Mouse (Mus musculus): ENCODE data around the gene Bex1.
"Not testable (repeated sequence)": the region's sequence is repeated elsewhere in the genome, so short reads cannot be mapped to it uniquely, and the experiment has no call there.

Gene Bex1

DNA sequence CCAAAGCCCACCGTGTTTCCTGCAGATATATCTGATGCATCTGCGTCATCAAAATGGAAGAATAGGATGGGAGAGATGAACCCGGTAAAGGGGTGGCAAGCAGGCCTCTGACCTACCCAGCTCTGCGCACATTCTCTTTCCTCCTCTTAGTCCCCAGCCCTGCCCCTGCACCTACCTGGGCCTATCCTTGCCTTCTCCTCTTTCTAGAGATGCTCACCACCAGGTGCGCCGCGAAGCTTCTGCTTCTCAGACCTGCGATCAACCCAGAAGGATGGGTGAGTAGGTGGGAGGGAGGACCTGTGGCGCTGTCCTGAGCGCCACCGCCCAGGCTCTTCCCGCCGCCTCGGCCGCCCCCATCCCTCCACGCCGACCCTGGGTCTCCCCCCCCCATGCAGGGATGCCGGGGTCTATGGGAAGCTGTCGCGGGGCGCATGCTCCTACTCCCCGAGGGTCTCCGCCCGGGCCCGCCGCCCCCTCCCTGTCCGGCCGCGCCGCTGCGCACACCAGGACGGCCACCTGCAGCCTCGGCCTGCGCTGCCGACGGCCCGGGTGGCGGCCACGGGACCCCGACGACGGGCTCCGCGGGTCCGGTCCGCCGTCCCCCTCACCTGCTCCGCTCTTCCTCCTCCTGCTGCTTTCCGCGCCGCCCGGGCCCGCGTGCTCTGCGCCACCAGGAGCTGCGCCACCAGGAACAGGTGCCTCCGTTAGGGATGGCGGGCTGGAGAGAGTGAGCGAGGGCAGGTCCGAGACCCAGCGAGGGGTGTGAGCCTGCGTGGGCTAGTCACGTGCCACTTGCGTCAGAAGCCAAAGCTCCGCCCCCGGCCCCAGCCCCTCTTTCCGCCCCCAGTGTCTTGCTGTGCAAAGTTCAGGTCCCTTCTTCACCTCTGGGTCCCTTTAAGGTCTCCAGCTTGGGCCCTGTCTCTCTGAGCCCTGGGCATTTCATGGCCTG lies at the start of gene Bex1, which contains the start of gene Tceal7:
Gene Bex1, minus strand, starts transcription at position 785 of the 949 bp plus-strand sequence.
Gene Tceal7, plus strand, starts transcription at position 51 of the 949 bp plus-strand sequence.
- not testable (repeated sequence) for DNase-seq

DNA sequence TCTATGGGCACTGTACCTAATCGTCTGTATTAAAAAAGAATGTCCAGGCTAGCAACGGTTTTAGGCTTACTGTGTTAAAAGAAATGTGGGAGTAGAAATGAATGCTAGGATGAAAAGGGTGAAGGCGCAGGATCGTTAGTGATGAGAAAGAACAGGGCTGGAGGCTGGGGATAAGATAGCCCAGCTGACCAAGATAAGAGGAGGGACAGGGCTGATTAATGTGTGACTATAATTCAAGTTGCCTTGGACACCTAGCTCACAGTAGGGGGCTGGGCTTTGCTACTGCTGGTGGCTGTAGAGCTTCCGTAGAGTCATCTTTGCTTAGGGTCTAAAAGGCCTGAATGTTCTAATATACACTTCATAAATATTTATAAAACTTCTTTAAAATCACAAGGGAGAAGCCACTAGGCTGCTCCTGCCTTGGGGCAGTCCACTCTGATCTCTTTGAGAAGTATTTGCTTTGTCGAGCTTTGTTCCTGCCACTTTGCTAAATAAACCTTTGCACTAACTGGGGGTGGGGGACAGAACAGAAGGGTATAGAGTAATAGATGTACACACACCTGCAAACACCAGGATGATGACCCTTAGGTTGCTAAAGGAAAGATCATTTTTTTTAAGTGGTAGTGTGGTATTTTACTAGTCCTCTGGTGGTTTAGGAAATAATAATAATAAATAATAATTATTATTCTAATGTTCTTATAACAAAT lies 36.9 kb upstream of the Bex1 start:
- DNase-seq: no peak

DNA sequence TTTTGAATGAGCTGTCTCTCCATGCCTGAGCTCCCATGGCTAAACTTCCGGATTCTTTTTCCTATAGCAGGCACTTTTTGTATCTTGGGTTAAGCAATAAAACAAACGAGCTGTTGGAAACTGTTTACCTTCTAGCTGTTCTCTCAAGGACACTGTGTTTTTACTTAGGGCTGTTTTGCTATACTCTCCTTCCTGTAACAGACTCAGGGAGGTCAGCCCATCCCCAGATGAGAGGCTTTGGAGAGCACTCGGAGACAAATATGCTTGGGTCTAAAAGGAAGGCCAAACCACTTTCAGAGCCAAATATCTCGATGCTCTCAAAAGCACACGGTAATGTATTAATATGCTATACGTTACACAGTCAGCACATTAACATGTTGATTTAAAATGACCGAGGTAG lies 34.4 kb upstream of the Bex1 start:
- no peak for DNase-seq

DNA sequence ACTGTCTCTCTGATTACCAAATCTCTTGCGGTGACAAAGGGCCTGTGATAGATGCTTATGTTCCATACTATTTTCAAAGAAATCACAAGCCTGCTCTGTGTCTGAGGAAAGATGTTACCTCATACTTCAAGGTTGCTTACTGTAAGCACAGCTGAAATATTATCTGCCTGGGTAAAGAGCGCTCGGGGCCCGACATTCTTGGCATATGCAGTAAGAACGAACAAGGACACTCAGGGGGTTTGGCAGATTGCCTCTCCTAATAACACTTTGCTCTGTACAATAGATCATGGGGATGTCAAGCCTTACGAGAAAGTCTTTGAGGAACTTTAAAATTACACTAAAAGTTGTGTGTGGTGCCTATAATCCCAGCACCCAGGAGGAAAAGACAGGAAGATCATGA lies 33.5 kb upstream of the Bex1 start:
- DNase-seq: no peak

DNA sequence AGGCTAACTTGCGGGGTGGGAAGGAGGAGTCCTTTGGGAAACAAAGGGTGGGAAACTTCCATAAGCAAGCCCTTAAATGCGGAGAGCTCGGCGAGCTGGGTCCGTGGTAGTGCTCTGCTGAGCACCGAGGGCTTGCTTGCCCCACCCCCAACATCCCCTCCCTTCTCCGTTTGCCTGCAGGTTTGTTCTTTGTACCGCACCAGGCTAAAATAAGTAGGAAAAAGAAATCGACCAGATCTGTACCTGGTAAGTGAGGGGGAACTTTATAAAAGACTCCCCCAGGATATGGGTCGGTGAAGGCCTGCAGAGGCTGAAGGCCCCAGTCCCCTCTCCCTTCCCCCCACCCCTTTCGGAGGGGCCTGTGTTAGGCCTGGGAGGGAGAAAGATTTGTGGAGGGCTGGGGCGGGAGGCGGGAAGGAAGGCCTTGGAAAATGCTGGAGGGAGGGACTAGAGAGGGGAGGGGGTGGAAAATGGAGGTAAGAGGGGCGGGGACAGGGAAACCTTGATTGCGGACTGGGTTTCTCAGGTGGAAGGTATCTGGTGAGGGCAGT lies 30.3 kb upstream of the Bex1 start:
- peak in 1 of 2 experiments; percentile 1 for DNase-seq

DNA sequence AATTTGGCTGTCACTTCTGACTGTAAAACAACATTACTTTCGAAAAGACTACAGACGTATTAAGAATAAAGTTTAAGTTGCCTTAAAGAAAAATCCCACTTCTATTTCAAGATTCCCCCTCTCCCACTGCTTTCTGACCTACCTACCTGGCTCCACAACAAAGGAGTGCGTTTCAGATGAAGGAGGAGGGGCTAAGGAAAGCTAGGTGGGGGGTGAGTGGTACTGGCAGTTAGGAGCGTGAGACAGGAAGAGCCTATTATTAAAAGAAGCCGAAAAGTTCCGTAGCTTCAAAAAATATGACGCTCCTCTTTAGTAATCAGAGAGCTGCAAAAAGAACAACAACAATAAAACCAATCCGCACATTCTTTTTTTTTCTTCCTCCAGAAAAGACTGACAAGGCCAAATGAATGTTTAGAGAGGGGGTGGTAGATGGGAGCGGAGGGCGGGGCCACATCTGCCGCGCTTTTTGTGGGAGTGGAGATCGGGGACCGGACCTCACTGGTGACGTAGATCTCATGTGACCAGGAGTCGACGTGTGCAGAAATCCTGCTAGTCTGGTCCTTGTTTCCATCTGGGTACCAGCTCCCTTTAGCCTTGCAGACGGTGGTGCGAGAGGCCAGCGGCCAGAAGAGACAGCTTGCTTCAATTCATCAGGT lies 29.4 kb upstream of the Bex1 start, which contains the start of gene Tceal9:
Gene Tceal9, plus strand, starts transcription at position 506 of the 656 bp plus-strand sequence.
- peak; percentile 46 to 51 for DNase-seq

DNA sequence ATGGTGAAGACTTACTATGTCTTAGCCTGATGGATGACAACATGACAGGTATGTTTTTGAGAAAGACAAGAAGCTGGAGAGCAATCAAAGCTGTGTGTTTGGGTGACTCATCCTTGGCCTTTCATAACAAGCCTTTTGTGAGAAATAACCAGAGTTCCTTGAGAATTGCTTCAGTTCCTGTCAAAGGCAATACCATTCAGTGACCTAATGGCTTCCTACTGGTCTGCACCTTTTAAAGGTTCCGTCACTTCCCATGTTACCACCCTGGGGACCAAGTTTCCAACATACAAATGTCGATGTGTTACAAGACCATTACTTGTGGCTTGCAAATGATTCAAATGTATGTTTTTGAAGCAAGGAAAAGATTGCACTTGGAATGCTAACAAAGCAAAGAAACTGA lies 27.9 kb upstream of the Bex1 start:
- DNase-seq: no peak

DNA sequence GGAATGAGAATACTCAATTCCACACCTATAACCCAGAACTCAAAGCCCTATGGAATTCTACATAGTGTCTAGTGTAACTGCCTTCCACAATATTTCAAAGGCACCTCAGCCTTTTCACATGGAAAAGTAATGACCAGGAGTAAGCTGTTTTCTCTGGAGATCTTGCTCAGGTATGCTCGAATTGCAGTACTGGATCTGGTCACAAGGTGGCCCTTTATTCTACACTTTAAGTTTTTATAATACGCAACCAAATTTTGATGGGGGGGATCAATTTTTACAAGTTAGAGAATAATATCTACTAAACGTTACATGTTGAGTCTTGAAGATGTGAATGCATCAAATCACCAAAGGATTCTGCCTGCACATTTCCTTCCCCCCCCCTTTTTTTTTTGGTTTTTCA lies 22.8 kb upstream of the Bex1 start:
- DNase-seq: peak in 1 of 2 experiments; percentile 38

DNA sequence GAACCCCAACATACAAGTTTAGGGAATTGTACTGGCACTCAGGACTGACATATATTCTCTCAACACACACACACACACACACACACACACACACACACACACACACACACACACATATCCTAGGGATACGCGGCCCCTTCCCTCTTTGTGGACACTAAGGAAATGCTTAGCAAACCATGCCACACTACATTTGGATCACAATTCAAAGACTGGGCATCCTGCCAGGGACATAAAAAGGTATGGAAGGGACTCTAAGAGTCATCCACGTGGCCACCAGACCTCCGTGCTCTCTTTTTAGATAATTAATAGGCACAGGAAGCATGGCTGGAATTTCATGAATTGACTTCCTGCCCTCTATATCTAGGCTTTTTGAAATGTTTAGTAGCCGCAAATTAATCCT lies 12.5 kb upstream of the Bex1 start:
- DNase-seq: no peak

DNA sequence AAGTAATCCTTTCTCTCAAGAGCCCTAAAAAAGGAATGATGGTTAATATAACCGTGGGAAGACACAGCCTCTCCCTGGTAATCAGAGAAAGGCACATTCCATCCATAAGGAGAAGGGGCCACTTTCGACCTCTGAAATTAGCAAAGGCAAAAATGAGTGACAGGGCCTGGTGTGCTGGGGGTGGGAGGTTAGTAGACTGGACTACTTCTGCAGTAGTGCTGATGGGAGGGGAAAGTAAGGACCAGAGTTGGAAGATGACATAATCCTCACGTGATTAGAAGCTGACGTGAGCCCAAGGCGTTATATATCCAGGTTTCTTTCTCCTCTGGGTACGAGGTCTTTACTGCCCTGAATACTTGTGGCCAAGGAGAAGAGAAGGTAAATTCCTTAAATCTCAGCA lies 8.4 kb upstream of the Bex1 start:
- DNase-seq: no peak

DNA sequence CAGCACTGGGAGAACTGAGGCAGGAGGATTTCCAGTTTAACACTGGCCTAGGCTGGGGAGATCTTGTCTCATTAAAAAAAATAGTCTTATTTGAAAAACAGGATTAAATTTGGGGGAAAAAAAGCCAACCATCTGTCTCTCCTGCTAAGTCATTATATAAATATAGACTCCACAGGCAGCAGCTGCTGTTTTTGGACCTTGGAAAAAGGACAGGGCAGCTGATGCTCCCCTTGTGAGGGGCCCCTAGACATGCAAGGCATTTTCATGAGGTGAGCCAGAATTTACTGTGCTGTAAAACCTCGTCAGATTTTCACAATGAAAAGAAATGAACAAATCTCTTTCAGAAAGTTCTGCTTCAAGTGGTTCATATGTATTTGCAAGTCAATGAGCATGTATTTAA lies 990 bp upstream of the Bex1 start:
- DNase-seq: no peak

DNA sequence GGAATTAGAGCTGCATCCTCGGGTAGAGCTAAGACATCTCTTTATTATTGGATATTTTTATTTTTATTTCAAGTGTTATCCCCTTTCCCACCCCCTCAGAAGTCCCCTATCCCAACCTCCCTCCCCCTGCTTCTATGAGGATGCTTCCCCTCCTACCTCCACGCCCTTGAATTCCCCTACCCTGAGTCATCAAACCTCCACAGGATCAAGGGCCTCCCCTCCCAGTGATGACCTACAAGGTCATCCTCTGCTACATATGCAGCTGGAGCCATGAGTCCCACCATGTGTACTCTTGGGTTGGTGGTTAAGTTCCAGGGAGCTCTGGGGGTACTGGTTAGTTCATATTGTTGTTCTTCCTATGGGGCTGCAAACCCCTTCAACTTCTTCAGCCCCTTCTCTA lies 1.9 kb downstream of the Bex1 start:
- no peak for DNase-seq

DNA sequence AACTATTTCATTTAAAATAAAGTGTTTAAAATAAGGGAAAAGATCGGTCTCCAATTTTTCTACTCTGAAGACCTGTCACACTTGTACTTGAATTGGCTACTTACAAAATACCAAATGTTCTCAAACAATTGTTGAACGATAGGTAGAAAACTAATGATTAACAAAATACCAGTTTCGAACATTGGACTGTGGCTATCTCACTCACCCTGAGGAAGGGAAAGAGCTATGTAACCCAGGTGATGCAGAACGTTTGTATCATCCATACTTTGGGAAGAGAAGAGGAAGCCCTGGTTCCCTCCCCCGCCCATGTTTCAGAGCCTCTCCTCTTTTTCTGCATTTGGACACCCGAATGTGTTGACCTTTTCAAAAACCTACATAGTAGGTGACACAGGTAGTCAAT lies 10.9 kb downstream of the Bex1 start:
- no peak for DNase-seq

DNA sequence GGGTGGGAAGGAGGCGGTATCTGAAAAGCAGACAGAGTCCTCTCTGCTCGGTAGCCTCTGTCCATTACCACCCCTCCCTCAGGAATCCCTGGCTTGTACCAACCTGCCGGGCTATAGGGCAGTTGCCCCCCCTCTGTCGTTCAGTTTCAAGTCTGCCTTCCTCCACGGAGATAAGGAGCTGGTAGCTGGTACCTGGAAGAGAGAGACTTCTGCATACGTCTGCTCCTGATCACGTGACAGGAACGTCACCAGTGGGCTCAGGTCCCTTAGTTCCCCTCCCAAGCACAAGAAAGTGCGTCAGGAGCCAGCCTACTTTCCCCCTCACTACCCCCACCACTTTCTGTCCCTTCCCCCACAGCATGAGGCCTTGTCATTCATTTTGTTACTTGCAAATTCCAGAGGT lies 11.6 kb downstream of the Bex1 start, which contains the start of gene Tceal5:
Gene Tceal5, minus strand, starts transcription at position 213 of the 403 bp plus-strand sequence.
- DNase-seq: no peak

DNA sequence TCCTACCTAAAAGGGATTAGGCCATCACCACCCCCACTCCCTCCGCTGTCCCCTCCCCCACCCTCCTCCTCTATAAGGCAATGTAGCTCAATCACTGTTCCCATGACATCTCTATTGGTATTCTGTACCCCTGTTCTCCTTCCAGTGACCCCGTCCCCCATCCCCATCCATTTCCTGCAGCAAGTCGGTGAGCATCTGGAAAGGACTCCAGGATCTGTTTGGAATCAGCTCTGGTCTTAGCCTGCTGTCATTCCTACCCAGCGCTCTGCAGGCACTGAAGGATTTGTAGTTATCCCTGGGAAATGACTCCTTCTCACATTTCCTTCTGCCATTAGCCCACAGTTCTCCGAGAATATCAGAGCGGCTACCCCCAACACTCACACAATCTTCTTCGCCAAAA lies 12.1 kb downstream of the Bex1 start:
- DNase-seq: no peak

DNA sequence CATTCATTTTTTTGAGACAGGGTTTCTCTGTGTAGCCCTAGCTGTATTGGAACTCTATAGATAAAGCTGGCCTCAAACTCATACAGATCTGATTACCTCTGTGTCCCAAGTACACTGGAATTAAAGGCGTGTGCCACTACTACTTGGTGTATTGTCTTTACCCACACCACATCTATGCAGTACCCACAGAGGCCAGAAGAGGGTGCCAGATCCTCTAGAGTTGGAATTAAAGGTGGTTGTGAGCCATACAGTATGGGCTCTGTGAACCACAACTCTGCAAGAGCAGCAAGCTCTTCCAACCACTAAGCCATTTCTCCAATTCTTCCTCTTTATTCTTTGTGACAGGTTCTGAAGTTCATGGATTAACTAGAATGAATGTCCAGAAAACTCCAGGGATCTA lies 18.4 kb downstream of the Bex1 start:
- peak in 1 of 2 experiments; percentile 16 for DNase-seq

DNA sequence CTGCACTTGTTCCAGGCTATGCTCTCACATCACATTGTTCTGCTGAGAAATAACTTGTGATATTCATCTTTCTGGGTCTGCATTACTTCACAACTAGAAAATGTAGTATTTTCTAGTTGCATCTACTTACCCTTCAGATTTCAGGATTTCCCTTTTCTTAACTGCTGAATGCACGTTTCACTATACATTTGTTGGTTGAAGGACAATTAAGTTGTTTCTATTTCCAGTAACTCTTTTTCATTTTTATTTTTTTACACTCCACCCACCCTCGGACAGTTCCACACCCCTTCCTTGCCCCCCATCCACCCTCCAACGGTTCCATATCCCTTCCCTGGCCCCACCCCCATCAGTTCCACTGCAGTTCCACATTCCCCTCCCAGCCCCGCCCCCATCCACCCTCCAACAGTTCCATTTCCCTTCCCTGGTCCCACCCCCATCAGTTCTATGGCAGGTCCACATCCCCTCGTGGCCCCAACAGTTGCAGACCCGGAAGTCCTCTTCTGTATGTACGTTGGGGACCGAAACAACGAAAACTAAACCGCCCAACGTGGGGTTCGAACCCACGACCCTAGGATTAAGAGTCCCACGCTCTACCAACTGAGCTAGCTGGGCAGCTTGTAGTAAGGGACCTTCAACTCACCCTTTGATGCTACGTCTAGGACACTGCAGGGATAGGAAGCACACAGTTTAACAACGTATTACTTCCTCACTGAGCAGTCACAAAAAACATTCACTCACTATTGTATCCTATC lies 19.9 kb downstream of the Bex1 start:
- DNase-seq: no peak

DNA sequence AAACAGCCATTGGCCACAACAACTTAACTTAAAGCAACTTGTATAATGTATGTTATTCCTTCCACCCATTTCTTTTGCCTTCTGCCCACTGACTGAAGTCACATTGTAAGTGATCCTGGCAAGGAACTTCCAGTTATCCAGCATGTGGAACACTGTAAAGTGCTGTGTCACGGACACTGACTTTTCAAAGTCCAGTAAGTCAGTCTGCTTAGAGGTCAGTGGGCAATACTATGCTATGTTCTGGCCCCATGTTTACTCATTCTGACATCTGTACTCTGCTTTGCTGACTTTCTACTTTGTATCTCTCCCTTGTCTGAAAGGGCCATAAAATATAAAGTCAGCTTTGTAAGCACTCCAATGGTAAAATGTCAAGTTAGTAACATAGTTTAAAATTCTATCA lies 32.2 kb downstream of the Bex1 start:
- no peak for DNase-seq

DNA sequence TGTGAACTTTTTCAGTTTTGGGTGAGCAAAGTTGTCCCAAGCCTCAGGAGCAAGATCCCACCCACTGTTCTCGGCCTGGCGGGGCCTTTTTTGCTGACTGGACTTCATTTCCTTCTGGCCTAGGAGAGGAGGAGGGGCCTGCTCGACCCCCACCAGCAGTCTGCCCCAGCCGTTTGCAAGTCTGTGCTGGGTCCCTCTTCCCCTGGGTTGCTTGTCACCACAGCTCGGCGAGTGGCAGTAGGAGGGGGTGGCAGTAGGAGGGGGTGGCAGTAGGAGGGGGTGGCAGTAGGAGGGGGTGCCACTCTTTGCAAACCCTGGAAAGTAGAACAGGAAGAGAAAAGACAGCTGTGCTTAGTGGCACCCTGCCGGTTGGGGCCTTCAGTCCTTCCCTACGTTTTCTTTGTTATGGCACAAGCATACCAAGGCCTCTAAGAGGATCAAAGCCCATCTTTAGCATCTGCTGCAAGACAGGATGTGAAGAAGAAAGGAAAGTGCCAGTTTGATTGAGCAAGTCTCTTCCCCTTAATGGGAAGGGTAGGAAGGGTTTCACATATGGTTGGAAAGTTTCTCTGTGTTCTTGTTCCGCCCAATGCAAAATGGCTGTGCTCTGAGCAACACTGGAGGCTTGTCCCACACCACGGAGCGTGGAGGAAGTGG lies 34.3 kb downstream of the Bex1 start:
- DNase-seq: no peak

DNA sequence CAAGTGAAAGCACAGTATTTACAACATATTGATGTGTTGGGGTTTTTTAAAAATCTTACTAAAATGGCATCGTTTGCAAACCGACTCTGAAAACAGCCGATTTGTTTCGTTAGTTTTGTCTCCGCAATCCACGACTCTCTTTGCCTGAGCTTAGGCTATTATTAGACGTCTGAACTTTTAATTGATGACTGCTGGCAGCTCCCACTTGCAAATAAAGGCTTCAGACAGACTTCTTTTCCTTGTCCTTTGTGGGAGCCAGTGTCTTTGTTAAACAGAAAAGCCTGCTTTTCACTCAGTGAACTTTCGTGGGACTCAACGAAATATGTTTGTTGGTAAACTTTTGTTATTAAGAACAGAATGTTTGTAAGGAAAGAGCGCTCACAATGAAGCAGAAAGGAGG lies 42.5 kb downstream of the Bex1 start:
- no peak for DNase-seq

DNA sequence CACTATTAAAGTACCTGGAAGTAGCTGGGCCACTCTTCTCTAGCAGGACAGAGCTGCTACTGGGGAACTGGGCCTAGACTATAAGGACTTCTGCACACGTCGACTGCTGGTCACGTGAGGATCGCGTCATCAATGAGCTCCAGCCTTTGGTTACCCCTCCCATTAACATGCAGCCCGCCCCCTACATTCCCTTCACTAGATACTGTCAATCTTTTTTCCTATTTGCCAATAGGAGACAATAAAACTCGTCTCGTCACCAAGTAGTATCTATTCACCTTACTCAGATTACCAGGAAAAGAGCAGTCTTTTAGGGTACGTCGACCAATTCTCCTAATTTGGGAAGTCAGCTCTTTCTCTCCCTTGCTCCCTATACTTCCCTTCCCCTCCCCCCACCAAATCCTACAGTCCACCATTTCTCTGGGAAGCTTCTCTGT lies 43.2 kb downstream of the Bex1 start, which contains the start of gene Tceal8:
Gene Tceal8, minus strand, starts transcription at position 225 of the 434 bp plus-strand sequence.
- peak; percentile 13 to 20 for DNase-seq
